Mouse (Mus musculus) brain, embryonic 18.5 days (tissue): ENCODE measurements around the gene D17H6S53E.

Experiments
- DNase-seq: peaks from one replicate; pipeline ENCODE4 v3.0.0-alpha.2; 2012; ENCODE audit warnings: low read depth, low spot score

D17H6S53E gene

DNA sequence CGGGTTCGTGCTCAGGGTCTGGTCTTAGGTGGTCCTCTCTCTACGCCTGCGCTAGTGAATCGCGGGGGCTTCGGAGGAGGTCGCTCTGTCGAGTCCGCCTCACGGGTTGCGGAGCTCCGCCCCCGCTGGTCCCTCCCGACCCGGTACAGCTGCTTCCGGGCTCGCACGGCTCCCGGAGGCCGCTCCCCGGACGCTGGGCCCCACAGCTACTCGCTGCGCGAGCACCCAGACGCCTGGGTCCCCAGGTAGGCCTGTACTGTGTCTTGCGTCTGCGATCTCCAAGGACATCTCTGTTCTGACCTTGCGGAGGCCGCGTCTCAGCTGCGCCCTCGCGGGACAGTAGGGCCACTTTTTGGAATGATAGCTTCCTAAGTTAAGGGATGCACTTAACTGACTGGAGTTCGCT, at the start of gene D17H6S53E:
TSS of gene D17H6S53E (plus strand) at position 168 of the 406 bp plus-strand sequence.
- DNase-seq = peak; percentile 49

DNA sequence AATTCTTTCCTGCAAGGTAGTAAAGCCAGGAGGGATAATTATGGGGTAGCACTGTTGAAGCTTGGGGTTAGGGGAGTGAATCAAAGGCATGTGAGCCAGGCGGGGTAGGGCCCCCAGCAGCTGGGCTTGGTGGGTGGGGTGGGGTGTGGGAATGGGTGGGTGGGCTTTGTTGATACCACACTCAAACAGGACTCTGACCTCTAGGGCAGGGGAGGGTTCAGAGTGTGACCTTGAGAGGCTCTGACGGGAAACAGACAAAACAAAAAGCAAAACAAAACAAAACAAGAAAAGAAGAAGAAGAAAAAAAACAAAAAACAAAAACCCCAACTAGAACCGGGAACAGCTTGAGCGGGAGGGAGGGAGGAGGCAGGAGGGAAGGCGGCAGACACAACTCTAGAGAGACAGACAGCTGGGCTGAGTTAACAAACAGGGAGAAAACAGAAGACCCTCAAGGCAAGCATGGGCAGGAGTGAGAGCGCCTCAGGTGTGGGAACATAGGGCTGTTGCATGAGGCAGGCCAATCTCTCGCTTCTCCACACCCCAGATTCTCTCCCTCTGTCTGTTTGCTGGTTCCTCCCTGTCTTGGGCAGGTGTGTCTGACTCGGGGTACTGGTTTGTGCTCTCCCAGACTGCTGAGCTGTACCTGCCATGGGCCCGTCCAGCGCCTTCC, 49.5 kb upstream of the D17H6S53E start, which contains the start of gene Ly6g6e:
TSS of gene Ly6g6e (plus strand) at position 396 of the 670 bp plus-strand sequence.
- DNase-seq = no peak

DNA sequence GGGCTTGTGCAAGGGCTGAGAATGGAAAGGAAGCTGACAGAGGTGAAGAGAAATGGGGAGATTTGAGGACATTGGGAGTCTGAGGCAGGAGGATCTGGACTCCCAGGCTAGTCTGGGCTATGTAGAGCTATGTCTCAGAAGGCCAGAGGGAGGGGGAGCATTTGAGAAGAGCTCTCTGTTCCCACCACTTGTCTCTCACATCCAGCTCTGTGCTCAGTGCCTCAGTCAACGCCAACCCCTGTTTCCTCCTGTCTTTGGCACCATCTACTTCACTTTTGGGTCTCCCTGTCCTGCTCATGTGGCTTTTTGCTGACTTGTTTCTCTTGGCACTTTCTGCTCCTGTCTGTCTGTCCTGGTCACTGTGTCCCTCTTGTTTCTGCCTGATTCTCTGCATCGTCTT, 48.9 kb upstream of the D17H6S53E start:
- no peak for DNase-seq

DNA sequence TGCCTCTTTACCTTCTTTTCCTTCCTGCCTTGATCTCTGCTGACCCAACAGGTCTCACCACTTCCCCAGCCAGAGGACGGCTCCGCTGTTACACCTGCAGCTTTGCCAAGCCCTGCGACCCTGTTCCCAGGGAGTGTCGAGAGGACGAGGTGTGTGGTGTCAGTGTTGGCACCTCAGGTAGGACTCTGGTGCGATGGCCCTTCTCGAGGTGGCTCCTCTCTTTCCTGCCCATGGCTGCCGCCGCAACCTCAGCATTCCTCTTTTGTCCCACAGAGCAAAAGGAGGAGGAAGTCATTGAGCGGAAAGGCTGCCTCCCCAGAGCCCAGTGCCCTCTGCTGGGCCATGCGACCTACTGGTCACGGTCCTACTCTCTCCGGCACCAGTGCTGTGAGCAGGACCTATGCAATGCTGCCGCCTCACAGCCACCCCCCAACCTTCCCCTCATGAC, 48.4 kb upstream of the D17H6S53E start, which contains the start of gene Ly6g6d:
TSS of gene Ly6g6d (minus strand) at position 280 of the 448 bp plus-strand sequence.
- no peak for DNase-seq

DNA sequence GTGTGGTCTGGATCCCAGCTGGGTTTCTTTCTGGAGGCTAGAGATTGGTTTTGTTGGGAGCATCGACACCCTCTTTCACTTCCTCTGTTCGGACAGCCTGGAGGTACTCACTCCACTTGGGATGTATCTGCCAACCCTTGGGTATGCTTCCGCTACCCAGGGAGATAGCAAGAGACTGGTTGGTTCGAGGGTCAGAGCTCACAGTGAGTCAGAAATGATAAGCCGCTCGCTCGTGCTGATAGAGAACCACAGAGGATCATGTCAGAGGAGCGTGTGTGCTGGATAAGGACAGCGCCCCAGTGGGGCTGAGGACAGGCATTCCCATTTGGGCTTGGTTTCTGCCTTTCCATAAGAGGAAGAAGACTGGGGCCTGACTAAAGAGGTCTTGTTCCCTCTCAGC, 46.4 kb upstream of the D17H6S53E start:
- DNase-seq = no peak

DNA sequence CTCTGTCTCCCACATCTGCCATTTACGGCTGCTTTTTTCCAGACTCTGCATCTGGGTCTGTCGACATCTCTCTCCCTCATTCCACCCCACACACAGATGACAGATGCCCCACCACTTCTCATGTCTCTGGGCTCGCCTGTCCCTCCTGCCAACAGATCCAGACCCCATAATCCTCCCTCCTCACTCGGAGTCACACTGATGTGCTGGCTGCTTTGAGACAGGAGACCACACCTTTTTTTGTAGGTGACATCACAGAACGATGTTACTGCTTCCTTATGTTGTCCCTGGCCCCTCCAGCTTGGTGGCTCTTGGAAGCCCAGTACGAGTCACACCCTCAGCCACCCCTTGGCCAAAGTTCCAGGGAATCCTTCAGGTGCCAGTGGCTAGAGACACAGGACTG, 45.9 kb upstream of the D17H6S53E start:
- DNase-seq = no peak

DNA sequence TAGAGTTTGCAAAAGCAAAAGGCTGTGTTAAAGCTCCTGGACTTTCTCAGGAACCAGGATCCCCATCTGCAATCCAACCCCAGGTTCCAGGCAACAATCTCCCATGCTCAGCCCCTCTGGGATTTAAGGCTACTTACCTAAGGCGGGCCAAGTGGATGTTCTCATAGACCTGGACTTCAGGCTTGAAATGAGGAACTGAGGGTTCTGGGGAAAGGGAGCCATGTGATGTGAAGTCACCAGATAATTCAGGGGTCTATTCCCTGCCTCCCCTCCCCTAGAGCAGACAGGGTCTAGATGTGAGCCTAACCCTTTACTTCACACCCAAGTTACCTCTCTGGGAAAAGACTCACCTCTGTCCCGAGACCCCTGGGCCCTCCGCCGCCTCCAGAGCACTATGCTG, 45.5 kb upstream of the D17H6S53E start:
- DNase-seq = no peak

DNA sequence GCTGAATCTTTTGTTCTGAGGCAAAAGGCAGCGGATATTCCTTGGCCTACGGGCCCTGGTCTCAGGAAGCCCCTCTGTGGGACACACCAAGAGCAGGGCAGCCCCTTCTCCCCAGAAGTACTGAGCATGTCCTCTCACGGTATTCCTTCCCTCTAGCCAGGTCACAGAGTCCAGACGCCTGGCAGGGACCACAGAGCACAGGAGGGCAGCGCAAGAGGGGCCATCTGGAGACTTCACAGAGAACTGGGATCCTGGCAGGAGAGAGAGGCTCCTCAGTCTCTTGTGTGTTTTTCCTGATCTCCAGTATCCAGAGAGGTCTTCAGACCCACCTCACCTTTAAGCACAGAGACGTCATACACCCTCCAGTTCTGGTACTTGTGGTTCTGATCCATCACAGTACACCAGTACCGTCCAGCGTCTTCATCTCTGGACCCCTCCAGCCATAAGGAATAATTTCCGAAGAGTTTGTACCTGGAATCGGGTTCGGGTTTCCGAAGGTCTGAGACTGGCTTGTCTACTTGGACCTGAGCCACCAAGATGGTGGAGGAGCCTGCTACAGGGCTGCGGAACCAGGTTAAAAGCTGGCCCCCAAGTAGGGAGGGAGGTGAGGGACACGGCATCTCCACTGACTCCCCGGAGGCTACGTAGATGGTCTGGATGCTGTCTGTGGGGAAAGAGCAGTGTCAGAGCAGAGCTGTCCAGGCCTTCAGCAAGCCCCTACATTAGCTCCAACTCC, 43.2 kb upstream of the D17H6S53E start:
- no peak for DNase-seq

DNA sequence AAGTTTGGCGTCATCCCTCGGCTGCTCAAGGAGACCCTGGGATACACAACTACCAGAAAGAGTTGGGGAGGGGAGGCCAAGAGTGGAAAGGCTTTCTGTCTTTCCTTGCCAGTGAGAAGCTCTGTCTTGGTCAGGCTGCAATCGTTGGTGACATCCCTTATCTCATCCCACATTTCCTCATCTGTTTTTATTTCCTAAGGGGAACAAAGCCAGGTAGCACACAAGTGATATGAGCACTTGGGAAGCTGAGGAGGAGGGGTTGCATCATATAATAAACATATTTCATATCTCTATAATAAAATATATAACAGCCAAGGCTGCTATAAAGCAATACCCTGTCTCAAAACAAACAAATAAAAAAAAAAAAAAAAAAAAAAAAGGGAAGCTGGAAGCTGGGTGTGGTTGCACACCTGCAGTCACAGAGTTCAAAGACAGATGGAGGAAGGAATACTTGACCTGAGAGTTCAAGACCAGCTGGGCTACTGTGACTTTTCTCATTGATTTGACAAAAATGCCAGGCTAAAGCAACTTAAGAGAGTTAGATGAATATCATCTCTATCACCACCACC, 42.2 kb upstream of the D17H6S53E start:
- no peak for DNase-seq

DNA sequence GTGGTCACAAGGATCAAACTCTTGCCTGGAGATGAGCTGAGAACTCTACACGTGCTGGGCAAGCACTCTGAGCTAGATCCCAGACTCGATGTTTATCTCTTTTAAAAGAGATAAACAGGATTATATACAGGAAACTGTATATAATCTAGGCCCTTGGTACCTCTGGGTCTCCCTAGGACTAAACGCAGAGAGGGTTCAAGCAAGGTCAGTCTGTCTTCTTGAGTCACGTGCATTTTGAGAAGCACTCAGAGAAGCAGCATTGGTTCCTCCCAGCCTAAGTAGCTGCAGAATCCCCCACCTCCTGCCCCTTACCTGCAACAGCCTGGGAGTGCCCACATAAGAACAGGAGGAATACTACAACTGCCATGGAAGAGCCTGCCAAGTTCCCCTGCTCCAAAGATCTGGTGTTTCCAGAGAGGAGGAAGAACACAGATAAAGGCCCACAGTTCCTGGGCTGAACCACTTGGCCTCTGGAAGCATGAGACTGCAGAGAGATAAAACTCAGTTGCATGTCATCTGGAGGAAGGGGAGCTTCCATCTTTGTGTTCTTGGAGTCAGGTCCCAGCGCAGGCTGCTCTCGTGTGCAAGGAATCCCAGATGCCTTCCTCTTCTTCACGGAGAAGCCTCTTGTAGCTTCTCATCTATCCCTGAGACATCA, 40.8 kb upstream of the D17H6S53E start, which contains the start of gene Ly6g6f:
TSS of gene Ly6g6f (minus strand) at position 403 of the 658 bp plus-strand sequence.
- no peak for DNase-seq

DNA sequence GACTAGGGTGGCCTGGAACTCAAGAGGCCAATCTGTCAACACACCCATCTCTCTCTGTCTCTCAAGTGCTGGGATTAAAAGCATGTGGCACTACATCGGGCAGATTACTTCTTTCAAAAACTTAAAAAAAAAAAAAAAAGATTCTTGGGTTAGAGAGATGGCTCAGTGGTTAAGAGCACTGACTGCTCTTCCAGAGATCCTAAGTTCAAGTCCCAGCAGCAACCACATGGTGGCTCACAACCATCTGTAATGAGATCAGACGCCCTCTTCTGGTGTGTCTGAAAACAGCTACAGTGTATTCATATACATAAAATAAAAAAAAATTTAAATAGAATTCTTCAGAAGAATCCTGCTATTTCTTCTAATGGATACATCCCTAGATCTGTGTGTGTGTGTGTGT, 38.0 kb upstream of the D17H6S53E start:
- DNase-seq = no peak

DNA sequence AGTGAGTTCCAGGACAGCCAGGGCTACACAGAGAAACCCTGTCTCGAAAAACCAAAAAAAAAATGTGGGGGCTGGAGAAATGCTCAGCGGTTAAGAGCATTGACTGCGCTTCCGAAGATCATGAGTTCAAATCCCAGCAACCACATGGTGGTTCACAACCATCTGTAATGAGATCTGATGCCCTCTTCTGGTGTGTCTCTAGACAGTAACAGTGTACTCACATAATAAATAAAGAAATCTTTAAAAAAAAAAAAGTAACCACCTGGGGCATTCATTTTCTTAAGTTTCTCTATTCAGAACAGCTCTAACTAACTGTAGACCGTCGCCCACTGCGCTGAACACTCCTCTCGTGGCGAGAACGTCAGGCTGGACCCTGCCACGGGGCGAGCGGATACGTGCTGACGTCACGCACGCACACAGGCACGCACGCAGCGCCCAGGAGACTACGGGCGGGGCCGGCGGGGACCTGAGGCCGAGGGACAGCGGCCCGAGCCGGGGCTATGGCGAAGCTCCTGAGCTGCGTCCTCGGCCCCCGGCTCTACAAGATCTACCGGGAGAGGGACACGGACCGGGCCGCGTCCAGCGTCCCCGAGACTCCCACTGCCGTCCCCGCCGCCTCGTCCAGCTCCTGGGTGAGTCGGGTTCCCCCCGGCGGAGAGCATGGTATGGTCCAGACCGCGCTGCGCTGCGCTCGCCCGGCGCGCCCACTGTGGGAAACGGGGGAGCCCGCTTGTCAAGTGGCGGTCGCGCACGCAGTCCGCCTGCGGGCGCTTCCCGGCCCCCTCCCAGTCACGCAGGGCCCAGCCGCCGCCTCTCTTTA, 37.1 kb upstream of the D17H6S53E start, which contains the start of gene Abhd16a:
TSS of gene Abhd16a (plus strand) at position 439 of the 820 bp plus-strand sequence.
- peak; percentile 87 for DNase-seq

DNA sequence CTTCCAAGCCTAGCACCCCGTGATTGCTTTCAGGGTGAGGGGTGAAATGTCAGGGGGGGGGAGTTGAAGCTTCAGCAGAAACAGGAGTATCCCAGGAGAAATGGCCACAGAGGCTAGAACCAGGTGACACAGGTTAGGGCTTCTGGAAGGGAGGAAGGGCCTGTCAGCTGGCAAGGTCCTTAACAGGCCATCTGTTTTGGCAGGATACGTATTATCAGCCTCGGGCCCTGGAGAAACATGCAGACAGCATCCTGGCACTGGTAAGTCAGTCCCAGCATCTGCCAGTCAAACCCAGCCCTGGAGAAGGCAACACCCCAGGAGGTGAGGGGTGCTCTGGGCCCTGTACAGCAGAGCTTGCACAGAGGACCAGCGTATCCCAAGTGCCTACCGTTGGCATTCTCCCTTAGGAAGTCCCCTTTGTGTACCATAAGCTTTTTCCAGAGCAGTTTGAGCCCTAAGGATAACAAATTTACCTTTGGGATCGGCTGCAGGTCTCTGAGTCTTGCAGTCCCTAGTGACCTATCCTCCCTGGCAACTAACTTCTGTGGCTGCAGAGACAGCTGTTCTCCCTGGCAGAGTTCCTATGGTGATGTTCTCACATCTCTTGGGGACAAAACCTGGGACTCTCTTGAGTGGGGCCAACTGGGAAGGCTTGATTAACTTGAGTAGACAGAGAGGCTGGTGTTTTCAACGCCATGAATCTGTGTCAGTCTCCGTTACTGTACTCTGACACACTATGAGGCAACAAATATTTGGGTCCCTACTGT, 35.8 kb upstream of the D17H6S53E start:
- DNase-seq = no peak

DNA sequence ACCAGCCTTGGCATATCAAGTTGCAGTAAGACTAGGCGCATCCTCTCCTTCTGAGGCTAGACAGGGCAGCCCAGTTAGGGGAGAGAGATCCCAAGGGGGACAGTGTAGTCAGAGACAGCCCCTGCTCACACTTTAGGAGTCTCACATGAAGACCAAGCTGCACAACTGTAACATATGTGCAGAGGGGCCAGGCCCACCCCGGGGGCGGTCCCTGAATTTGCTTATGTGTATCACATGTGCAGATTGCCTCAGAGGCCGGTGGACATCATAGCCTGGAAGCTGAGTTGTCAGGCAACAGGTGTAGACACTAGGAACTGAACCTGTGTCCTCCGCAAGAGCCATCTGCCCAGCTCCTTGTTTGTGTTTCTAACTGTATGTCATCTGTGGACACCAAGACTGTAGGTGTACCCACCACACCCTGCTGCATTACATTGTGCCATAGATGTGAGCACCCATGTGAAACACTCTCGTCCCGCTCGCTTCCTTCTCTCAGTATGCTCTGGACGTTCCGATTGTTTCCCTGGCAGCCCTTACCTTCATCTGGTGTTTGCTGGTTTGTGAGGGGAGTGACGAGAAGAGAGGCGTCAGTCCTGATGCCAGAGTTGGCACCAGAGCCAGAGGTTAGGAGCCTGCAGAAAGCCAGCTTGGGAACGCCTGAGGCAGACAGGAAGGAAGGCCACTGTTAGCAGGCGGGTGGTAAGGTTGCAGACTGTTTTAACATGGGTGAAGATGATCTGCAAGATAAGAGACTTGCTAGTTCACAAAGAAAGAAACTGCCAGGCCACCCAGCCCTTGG, 33.6 kb upstream of the D17H6S53E start:
- DNase-seq = no peak

DNA sequence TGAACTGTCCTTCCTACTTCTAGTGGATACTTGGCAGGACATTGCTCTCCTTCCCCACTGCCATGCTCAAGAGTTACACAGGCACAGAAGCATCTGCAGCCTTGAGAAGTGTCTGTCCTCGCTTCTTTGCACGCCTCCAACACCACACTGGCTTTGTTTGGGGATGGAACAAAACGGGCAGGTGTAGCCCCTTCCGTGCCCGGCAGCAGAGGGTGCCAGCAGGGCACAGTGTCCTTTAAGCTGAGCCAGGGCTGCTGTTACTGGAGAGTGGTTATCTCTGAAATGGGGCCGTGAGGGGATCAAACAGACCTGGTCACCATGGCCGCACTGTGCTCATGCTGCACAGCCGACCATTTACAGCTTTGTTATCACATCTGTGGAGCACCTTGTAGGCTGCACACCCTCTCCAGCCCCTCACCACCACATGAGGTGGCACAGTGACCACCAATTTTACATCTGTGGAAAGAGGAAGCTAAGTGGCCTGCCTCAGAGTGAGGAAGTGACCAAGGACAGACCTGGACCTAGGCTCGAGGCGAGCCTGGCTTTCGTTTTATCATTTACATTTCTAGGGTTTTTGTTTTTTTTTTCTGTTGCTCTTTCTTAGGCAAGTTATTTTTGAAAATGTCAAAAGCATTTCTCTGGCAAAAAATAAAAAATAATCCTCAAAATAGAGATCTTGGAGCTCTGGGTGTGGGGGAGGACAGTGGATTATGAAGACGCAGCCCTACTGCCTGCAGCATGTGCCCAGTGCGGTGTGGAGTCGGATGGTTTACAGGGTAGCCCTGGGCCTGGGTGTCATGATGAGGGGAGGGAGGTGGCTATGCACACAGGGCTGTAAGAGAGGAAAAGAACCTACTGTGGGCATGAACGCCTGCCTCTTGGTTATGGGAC, 31.5 kb upstream of the D17H6S53E start:
- no peak for DNase-seq

DNA sequence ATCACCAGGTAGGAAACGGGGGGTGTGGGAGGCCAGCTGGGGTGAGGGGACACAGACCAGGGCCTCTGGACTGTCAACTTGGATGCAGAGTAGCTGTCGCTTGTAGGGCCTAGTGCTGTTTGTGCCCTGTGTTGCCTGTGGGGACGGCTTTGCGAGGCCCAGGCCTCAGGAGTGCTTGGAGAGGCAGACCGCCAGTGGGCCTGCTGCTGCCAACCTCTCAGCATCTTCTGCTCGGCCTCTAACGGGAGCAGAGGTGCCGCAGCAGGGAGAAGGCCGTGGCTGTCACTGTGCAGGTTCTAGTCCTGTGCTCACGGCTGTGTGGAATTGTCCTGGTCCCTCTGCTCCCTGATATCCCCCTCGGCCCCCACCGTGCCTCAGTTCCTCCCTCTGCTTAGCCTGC, 29.6 kb upstream of the D17H6S53E start:
- DNase-seq = no peak

DNA sequence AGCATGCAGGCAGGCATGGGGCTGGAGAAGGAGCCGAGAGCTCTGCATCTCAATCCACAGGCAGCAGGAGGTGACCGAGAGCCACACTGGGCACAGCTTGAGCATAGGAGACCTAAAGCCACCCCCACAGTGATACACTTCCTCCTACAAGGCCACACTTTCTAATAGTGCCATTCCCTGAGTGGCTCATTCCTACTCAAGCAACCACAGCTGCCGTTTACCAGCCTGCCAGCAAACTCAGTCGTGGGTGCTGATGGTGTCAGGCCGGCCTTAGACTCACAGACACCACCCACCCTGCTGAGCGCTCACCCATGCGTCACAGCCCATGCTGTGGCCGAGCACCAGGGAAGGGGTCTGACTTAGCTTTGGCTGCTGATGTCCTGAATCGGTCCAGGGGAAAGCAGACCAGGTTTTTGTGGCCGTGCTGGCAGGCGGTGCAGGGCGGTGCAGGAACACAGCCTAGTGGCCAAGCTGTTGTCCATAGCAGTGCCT, 29.0 kb upstream of the D17H6S53E start:
- no peak for DNase-seq

DNA sequence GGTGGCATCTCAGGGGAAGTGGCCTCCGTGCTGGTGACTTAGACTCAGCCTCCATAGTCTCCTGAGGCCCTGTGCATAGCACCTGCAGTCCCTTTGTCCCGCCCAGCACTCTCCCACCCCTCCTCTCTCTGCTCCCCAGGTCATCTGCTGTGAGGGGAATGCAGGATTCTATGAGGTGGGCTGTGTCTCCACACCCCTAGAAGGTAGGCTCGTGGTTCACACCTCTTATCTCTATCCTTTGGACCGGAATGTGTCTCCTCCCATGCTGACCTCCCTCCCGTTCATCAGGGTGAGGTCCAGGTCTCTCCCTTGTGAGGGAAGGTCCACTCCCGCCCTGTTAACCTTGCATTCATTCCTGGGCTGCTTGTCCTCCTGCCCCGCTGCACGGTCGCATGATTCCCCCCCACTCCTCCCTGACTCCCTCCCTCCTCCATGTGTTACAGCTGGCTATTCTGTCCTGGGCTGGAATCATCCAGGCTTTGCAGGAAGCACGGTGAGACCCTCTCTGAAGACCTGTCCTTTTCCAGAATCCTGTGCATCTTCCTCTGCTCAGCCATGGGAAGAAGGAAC, 25.9 kb upstream of the D17H6S53E start:
- DNase-seq = no peak
